Mouse (Mus musculus) olfactory bulb, adult 2 months (tissue): ENCODE measurements at regions not wholly inside any gene's neighbourhood (a gene's known extent, or its start where the extent isn't known, plus 50 kb on each side); places are given as distances from the start of the nearest gene placed in this dataset.

ENCODE experiments used
- CTCF ChIP-seq: fragments of 200-500 bp; IDR thresholded peaks from 2 replicates; pipeline ENCODE4 v1.5.1; 2012; ENCODE audit warnings: low read depth, mild to moderate bottlenecking, low read length, moderate library complexity; ENCODE audit not compliant: insufficient read depth
- POLR2A ChIP-seq: fragments of 200-500 bp; IDR thresholded peaks from 2 replicates; pipeline ENCODE4 v1.6.1; 2012; ENCODE audit warnings: mild to moderate bottlenecking, low read depth, low read length, moderate library complexity; ENCODE audit not compliant: insufficient read depth

GRCm38 (mm10) chr17:83920225-83920624, 72.5 kb upstream of the Haao start:
- no peak for TF ChIP-seq POLR2A
- no peak for TF ChIP-seq CTCF
